Mouse (Mus musculus): ENCODE results near the gene A230050P20Rik. TPM values are rescaled to one million over a fixed set of nuclear protein-coding genes. Genes with fewer than 3 reads are reported as not detected.
A peak's percentile ranks its signal among the peaks of the same experiment; 100 is the strongest.

The A230050P20Rik gene
- polyA plus RNA-seq, 1 experiment, result 31.7 TPM

DNA sequence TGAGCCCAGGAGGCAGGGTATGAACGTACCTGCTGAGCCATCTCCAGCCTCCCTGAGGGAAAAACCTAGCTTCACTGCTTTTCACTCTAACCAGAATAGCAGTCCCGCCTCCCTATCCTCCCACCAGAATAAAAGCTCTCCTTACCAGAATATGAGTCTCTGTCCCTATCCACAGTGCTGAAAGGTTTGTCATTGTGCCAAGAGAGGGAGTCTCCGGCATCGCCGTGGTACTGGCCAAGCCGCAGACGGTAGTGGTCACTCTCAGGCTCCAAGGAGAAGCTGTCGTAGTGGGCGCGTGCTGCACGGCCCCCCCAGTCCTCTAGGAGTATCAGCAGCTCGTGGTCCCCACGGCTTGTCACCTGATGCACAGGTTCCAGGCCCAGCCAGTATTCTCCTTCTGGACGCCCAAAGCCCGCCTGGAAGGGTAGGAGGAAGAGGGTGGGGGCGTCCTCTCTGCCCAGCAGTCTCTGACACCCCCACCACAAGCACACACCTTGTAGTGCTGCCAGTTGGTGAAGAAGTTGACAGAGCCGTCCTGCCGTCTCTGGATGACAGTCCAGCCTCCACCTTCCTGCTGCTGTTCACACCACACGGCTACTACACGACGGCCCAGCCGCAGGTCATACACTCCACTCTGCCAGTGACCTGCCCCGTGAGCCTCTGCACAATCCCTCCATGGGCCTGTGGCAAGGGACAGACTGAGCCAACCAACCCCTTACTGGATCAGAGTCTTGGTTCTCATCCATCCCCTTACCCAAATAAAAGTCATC is 6.8 kb downstream of the A230050P20Rik start:
- Histone ChIP-seq H3K36me3 (ENCODE audit: control insufficient read depth, insufficient read depth, low read length) (no peaks in the 10 kb centered on the region), H3K27me3 (replicated peaks; ENCODE audit: control insufficient read depth, insufficient read depth, low read length) (no peaks in the 10 kb centered on the region), H3K4me1 (ENCODE audit: control insufficient read depth, insufficient read depth, low read length) (no peaks in the 10 kb centered on the region), H3K27ac (ENCODE audit: insufficient read depth, low read depth, low read length) (no peak overlapping the region), H3K4me3 (ENCODE audit: insufficient read depth, low read depth, low read length) (no peak overlapping the region)
- no peak for DNase-seq
- TF ChIP-seq CTCF (conservative IDR thresholded peaks at IDR 0.05; ENCODE audit: insufficient read depth, insufficient read length, low read depth, low read length) (no peak), POLR2A (IDR thresholded peaks at IDR 0.05; ENCODE audit: low read depth, low read length) (no peak)
- WGBS, result 64% methylated on average over 23 of the region's 23 CpGs

- TF ChIP-seq POLR2A (IDR thresholded peaks at IDR 0.05; ENCODE audit: low read depth, low read length) (no peak), CTCF (conservative IDR thresholded peaks at IDR 0.05; ENCODE audit: insufficient read depth, insufficient read length, low read depth, low read length) (no peak)
- H3K36me3 ChIP-seq (ENCODE audit: control insufficient read depth, insufficient read depth, low read length), result no peaks in the 10 kb centered on the region
- no peak overlapping the region for H3K27ac ChIP-seq (ENCODE audit: insufficient read depth, low read depth, low read length)
- DNase-seq, result no peak
- no peaks in the 10 kb centered on the region for H3K4me1 ChIP-seq (ENCODE audit: control insufficient read depth, insufficient read depth, low read length)
- 71% methylated on average over 8 of the region's 9 CpGs for WGBS
- H3K4me3 ChIP-seq (ENCODE audit: insufficient read depth, low read depth, low read length), result no peak overlapping the region
- no peaks in the 10 kb centered on the region for H3K27me3 ChIP-seq (replicated peaks; ENCODE audit: control insufficient read depth, insufficient read depth, low read length)
These were observed 8.1 kb downstream of the A230050P20Rik start for GRCm38 (mm10) chr9:20876318-20877117.

DNA sequence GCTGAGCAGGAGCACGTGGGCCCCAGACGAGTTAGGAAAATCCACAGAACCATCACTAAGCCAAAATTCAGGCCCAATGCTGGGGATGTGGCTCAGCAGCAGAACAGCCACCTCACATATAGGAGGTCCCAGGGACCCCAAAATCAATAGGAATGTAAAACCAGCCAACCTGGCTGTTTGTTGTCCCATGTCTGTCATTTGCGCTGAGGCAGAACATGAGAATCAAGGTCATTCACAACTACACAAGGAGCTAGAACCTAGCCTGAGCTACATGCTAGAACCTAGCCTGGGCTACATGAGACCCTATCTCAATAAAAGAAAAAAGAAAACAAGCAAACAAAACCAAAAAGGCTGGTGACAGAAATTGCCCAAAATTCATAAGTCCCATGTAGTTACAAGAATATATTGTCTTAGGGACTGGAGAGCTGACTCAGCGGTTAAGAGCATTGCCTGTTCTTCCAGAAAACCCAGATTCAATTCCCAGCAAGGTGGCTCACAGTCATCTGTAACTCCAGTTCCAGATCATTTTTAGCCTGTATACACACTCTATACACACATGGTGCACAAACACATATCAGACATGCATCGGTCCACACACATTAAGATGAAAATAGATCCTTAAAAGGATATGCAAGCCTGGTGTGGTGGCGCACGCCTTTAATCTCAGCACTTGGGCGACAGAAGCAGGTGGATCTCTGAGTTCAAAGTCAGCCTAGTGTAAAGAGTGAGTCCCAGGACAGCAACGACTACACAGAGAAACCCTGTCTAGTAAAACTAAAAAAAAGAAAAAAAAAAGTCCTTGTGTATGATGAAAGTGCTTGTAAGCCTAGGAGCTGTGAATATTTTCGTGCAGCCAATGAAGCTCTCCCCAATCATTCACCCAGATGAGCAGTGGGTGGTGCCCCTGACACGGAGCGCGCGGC is 8.9 kb downstream of the A230050P20Rik start:
- peak overlapping the region; percentile 24 for H3K4me3 ChIP-seq (ENCODE audit: insufficient read depth, low read depth, low read length)
- WGBS, result 35% methylated on average over 14 of the region's 14 CpGs
- TF ChIP-seq POLR2A (IDR thresholded peaks at IDR 0.05; ENCODE audit: low read depth, low read length) (no peak), CTCF (conservative IDR thresholded peaks at IDR 0.05; ENCODE audit: insufficient read depth, insufficient read length, low read depth, low read length) (no peak)
- no peaks in the 10 kb centered on the region for H3K36me3 ChIP-seq (ENCODE audit: control insufficient read depth, insufficient read depth, low read length)
- no peak for DNase-seq
- no peaks in the 10 kb centered on the region for H3K4me1 ChIP-seq (ENCODE audit: control insufficient read depth, insufficient read depth, low read length)
- H3K27ac ChIP-seq (ENCODE audit: insufficient read depth, low read depth, low read length), result no peak overlapping the region
- no peaks in the 10 kb centered on the region for H3K27me3 ChIP-seq (replicated peaks; ENCODE audit: control insufficient read depth, insufficient read depth, low read length)

DNA sequence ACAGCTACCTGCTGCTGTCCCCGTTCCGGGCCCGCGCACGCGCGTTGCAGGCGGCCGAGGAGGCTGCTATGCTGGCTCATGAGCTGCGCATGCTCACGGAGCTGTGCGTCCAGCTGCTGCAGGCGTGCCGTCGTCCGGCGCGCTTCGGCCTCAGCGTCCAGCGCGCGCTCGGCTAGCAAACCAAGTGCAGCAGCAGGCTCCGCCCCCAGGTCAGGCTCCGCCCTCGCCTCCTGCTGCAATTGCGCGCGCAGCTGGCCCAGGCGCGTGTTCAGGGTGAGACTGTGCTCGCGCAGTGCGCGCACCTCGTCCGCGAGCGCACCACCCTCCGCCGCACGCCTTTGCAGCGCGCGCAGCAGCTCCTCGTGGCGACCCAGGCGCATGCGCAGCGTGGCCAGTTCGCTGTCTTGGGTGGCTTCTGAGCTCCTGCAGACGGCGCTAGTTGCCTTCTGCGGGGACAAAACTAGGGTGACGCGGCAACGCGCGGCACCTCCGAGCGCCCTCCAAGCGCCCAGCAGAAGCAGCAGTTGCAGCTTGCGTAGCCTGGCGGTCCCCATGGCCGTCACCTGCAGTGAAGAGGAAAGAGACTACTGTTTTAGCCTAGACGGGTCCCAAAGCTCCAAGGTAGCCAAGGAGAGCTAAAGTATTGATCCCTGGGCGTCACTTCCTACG is 9.7 kb downstream of the A230050P20Rik start:
- H3K4me3 ChIP-seq (ENCODE audit: insufficient read depth, low read depth, low read length), result peak overlapping the region; percentile 58
- H3K27me3 ChIP-seq (replicated peaks; ENCODE audit: control insufficient read depth, insufficient read depth, low read length), result no peaks in the 10 kb centered on the region
- peak overlapping the region; percentile 87 for H3K27ac ChIP-seq (ENCODE audit: insufficient read depth, low read depth, low read length)
- TF ChIP-seq CTCF (conservative IDR thresholded peaks at IDR 0.05; ENCODE audit: insufficient read depth, insufficient read length, low read depth, low read length) (peak; percentile 81), POLR2A (IDR thresholded peaks at IDR 0.05; ENCODE audit: low read depth, low read length) (peak; percentile 62)
- H3K36me3 ChIP-seq (ENCODE audit: control insufficient read depth, insufficient read depth, low read length), result no peaks in the 10 kb centered on the region
- H3K4me1 ChIP-seq (ENCODE audit: control insufficient read depth, insufficient read depth, low read length), result no peaks in the 10 kb centered on the region
- DNase-seq, result peak; percentile 100
- under 1% methylated on average over 69 of the region's 69 CpGs for WGBS

GRCm38 (mm10) chr9:20878710-20879065 is 10.2 kb downstream of the A230050P20Rik start:
- Histone ChIP-seq H3K4me3 (ENCODE audit: insufficient read depth, low read depth, low read length) (peak overlapping the region; percentile 58), H3K27me3 (replicated peaks; ENCODE audit: control insufficient read depth, insufficient read depth, low read length) (no peaks in the 10 kb centered on the region), H3K36me3 (ENCODE audit: control insufficient read depth, insufficient read depth, low read length) (no peaks in the 10 kb centered on the region), H3K4me1 (ENCODE audit: control insufficient read depth, insufficient read depth, low read length) (no peaks in the 10 kb centered on the region), H3K27ac (ENCODE audit: insufficient read depth, low read depth, low read length) (peak overlapping the region; percentile 87)
- DNase-seq, result no peak
- TF ChIP-seq CTCF (conservative IDR thresholded peaks at IDR 0.05; ENCODE audit: insufficient read depth, insufficient read length, low read depth, low read length) (no peak), POLR2A (IDR thresholded peaks at IDR 0.05; ENCODE audit: low read depth, low read length) (no peak)
- WGBS, result 13% methylated on average over 10 of the region's 10 CpGs

DNA sequence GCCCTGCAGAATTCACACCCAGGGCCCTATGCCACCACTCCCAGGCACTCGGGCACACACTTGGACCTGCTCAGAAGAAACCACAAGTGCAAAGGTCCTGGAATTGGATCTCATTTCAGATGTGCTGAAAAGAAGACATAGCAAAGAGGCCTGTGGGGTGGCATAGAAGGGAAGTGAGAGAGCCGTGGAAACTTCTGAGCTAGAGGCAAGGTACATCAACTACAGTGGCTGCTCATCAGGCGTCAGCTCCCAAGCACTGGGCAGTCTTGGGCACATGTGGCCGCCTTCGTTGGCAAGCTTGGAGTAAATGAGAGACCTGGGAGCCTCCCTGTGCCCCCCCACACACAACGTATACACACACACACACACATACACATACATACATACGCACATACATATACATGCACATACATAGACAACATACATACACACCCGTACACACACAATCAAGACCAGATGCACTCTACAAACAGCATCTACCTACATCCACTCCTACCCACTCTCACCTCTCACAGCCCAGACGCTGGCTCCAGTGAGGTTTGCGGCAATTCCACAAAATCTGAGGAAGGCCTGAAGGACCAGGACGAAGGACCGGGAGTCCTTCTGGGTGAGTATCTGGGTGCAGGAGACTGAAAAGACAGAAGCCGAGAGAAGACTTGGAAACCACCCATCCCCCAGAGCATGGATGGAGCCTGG is 10.8 kb downstream of the A230050P20Rik start, which contains the start of gene Angptl6:
Gene Angptl6, minus strand, starts transcription at position 631 of the 696 bp plus-strand sequence.
- Histone ChIP-seq H3K27ac (ENCODE audit: insufficient read depth, low read depth, low read length) (peak within 1 kb of the TSS; percentile 87), H3K4me1 (ENCODE audit: control insufficient read depth, insufficient read depth, low read length) (no peaks in the 10 kb centered on the region), H3K4me3 (ENCODE audit: insufficient read depth, low read depth, low read length) (peak within 1 kb of the TSS; percentile 58), H3K27me3 (replicated peaks; ENCODE audit: control insufficient read depth, insufficient read depth, low read length) (no peaks in the 10 kb centered on the region), H3K36me3 (ENCODE audit: control insufficient read depth, insufficient read depth, low read length) (no peaks in the 10 kb centered on the region)
- no peak for DNase-seq
- WGBS, result 89% methylated on average over 13 of the region's 13 CpGs
- TF ChIP-seq POLR2A (IDR thresholded peaks at IDR 0.05; ENCODE audit: low read depth, low read length) (no peak), CTCF (conservative IDR thresholded peaks at IDR 0.05; ENCODE audit: insufficient read depth, insufficient read length, low read depth, low read length) (no peak)
